Mouse (Mus musculus) CH12F3 (cell line): ENCODE results near the gene Sf3a1.
"Not testable (repeated sequence)": the region's sequence is repeated elsewhere in the genome, so short reads cannot be mapped to it uniquely, and the experiment has no call there.

Source experiments
- in situ Hi-C: fragments of 300-500 bp; cut with MboI; formaldehyde crosslinking; loops from 2 replicates; pipeline ENCODE4 v1.14.3; 2020; ENCODE audit warnings: low sequenced_read_pairs

Gene Sf3a1

DNA sequence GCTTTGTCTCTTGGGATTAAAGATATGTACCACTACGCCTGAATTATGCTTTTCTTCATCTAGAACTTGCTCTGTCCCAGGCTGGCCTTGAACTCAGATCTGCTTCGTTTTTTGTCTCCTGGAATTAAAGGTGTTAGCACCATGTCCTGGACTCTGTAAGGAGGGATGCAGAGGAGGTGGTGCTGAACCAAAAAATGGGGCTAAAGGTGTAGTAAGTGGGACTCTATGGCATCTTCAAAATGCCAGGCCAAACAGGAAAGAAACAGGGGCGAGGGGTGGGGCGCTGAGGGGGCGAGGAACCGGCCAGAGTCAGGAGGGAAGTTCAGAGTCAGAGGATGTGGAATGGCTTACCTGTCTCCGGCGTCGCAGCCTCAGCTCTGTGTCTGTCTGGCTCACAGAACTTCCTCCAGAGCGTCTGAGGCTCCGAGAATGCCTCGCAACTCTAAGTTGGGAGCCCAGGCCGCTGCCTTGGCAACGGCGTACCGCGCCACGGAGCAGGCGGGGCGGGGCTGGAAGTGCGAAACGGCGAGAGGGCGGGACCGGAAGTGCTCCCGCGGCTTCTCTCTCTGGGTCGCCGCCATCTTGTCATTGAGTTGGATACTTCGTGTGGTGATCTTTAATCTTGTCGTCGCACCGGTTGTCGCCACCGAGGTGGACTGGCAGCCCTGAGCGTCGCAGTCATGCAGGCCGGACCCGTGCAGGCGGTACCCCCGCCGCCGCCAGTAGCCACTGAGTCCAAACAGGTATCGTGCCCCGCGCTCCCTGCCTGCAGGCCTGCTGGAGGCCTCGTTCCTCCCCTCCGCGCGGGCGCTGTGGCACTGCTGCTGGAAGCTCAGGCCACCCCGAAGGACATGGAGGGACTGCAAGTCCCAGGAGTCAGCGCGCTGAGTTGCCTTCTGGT is at the start of gene Sf3a1, which contains the start of gene Ccdc157:
Sf3a1 (plus strand) TSS at position 543 of the 901 bp plus-strand sequence.
Ccdc157 (minus strand) TSS at position 486 of the 901 bp plus-strand sequence.
- in situ Hi-C loops, result no loop called here

GRCm38 (mm10) chr11:4112033-4112432 is 48.1 kb upstream of the Sf3a1 start:
- in situ Hi-C loops, result no loop called here

- in situ Hi-C loops, result no loop called here
Observed at GRCm38 (mm10) chr11:4112861-4113260, 47.3 kb upstream of the Sf3a1 start.

GRCm38 (mm10) chr11:4113496-4113895 is 46.7 kb upstream of the Sf3a1 start:
- in situ Hi-C loops, result no loop called here

DNA sequence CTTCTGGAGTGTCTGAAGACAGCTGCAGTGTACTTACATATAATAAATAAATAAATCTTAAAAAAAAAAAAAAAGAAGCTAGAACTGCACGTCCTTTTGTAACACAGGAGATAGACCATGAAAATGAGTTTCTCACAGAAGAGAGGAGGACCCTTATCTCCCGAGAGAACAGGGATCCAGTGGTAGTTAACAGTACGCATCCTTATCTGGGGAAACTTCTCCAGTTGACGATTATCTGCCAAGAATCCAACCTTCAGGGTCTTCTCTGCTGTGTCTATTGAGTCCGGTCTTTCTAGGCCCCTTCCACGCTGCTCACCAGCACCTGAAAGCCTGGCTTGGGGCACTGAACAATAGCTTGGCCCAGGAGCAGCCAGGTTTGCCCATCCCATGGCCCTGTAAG is 46.2 kb upstream of the Sf3a1 start:
- in situ Hi-C loops, result no loop called here

- in situ Hi-C loops, result not testable (repeated sequence)
Observed at GRCm38 (mm10) chr11:4114541-4114940, 45.6 kb upstream of the Sf3a1 start.

DNA sequence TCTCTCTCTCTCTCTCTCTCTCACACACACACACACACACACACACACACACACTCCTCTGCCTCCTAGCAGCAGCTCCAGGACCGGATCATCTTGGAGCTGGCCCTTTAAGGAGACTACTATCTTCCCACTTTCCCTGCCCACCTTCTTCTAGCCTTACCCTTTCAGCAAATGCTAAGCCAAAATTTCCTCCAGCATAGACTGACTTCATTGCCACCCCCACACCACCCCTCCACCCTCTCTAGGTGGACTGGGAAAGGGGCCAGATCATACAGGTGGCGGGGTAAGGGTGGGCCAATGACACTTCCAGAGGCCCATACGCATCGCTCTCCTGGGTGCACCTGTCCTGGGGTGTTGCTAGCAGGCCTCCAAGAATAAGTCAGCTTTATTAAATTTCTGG is 44.7 kb upstream of the Sf3a1 start:
- in situ Hi-C loops, result no loop called here

GRCm38 (mm10) chr11:4116458-4117141 is 43.5 kb upstream of the Sf3a1 start:
- in situ Hi-C loops, result no loop called here

GRCm38 (mm10) chr11:4117372-4118071 is 42.6 kb upstream of the Sf3a1 start:
- in situ Hi-C loops, result no loop called here

- in situ Hi-C loops, result no loop called here
Observed at GRCm38 (mm10) chr11:4118081-4118921, 41.8 kb upstream of the Sf3a1 start.

DNA sequence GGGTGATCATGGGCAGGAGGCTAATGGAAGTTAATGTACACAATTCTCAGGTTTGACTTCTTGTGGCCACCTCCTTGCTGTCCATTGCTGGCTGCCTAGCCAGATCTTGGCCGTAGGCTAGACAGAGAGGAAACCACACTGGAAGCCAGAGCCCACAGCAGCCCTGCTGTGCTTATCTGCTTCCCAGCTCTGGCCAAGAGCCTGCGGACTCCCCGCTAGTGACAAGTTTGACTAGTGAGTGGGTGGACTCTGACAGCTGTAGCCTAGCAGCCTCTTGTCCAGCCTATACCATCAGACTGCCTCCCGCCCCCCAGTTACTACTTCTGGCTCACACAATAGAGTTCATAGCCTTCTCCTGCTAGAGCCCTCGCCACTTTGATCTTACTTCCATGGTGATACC is 40.5 kb upstream of the Sf3a1 start:
- in situ Hi-C loops, result no loop called here

DNA sequence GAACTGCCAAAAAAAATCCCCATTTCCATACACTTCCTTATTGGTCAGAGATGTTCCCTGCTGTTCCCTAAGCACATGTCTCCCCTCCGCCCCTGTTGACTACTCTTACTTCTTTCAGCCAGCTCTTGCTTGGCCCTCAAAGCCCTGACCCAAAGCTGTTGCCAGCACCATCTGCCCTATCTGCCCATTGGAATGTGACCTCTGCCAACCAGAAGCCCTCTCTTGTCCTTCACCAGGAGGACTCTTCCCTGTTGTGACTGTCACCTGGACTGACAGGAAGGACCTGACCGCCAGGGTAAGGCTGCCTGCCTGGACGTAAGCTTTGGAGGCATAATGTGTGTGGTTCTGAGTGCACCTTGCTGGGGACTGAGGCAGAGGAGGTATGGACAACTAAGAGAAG is 38.5 kb upstream of the Sf3a1 start:
- in situ Hi-C loops, result no loop called here

DNA sequence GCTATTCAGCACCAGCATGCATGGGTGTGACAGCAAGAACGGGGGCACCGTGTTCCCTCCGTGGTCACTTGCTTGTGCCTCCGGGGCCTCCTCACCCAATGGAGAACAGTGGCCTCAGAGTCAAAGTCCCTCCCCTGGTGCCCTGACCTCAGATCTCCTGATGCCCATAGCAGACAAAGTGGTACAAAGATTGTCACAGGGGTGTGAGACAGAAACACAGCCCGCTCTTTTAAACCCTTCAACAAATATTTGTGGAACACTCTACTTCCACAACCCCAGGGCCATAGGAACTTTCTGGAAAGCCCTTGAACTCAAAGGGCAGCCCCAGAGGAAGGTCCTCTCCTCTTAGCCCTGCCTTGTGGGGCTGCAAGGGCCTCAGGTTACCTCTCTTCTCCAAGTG is 37.9 kb upstream of the Sf3a1 start:
- in situ Hi-C loops, result no loop called here

GRCm38 (mm10) chr11:4122742-4123579 is 37.2 kb upstream of the Sf3a1 start, which contains the start of gene Sec14l2:
Gene Sec14l2 (minus strand): TSS chr11:4123415.
- in situ Hi-C loops, result no loop called here

DNA sequence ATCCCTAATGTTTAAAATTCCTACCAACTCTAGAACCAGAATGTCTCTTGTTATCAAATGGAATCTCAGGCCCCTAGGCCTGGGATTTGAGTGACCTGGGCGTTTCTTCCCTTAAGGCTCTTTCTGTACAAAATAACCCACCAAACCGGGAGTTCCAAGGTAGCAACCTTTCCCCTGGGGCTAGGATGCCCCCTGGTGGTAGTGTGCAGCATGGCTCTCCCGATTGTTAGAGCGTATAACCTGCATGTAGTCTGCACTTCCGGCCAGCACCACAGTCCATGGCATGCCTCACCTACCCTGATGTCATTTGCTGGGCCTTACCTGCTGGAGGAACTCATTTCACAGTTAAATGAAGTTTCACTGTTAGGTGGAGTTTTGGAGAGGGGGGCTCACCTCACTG is 36.2 kb upstream of the Sf3a1 start:
- in situ Hi-C loops, result no loop called here

DNA sequence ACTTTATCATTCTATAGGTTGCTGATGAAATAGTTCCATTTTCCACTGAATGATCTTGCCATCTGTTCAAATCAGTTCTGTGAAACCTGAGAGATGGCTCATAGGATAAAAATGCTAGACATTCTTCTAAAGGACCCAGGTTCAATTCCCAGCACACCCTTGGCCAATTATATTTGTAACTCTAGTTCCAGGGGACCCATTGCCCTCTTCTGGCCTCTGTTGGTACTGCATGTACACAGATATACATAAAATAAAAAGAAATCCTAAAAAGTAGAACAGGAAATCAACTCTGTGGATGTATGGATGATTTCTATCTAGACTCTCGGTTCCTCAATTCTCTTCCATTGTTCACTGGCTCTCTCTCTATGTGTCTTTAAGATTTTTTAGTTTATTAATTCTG is 33.1 kb upstream of the Sf3a1 start:
- in situ Hi-C loops, result no loop called here

DNA sequence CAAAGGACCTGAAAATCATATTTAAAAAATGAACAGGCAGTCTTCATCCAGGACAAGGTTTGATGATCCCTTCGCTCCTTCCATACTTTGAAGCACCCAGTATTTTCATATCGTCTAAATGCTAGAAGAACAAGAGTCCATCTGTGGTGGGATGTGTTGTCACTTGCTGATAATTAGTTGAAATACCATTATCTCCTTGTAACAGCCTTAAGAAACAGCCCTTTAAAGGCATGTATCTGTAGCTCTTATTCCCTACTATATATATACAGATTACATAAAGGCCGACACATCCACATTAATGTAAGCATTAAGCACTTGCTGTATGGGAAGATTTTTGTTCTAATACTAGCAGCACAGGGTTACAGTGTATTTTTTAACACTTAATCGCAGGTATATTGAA is 31.7 kb upstream of the Sf3a1 start:
- in situ Hi-C loops, result not testable (repeated sequence)

- in situ Hi-C loops, result no loop called here
Observed at GRCm38 (mm10) chr11:4133450-4133849, 26.7 kb upstream of the Sf3a1 start.

- in situ Hi-C loops, result no loop called here
Observed at GRCm38 (mm10) chr11:4134400-4134799, 25.8 kb upstream of the Sf3a1 start.
